Mouse (Mus musculus): ENCODE data around the gene Fgf23. TPM values are rescaled to one million over a fixed set of nuclear protein-coding genes. Genes with fewer than 3 reads are reported as not detected.
A peak's percentile ranks its signal among the peaks of the same experiment; 100 is the strongest.

The Fgf23 gene
- total RNA-seq (2015) (not detected in 2 replicates), total RNA-seq (2017) (not detected in 2 replicates)

GRCm38 (mm10) chr6:127072817-127073216 lies at the start of gene Fgf23:
TSS of gene Fgf23 (plus strand) at chr6:127072902.
- no peak for ATAC-seq (ENCODE audit: poor library complexity, severe bottlenecking)

GRCm38 (mm10) chr6:127024836-127025235 lies 47.9 kb upstream of the Fgf23 start:
- no peak for ATAC-seq (ENCODE audit: poor library complexity, severe bottlenecking)

GRCm38 (mm10) chr6:127034760-127035159 lies 37.9 kb upstream of the Fgf23 start:
- ATAC-seq (ENCODE audit: poor library complexity, severe bottlenecking) = peak; percentile 70

GRCm38 (mm10) chr6:127044909-127045308 lies 27.8 kb upstream of the Fgf23 start:
- no peak for ATAC-seq (ENCODE audit: poor library complexity, severe bottlenecking)

GRCm38 (mm10) chr6:127050847-127051246 lies 21.9 kb upstream of the Fgf23 start:
- ATAC-seq (ENCODE audit: poor library complexity, severe bottlenecking) = no peak

- no peak for ATAC-seq (ENCODE audit: poor library complexity, severe bottlenecking)
Measured at GRCm38 (mm10) chr6:127056990-127057588, 15.6 kb upstream of the Fgf23 start.

GRCm38 (mm10) chr6:127059975-127060374 lies 12.7 kb upstream of the Fgf23 start:
- ATAC-seq (ENCODE audit: poor library complexity, severe bottlenecking) = no peak

- ATAC-seq (ENCODE audit: poor library complexity, severe bottlenecking) = no peak
Measured at GRCm38 (mm10) chr6:127063915-127064314, 8.8 kb upstream of the Fgf23 start.

GRCm38 (mm10) chr6:127064815-127065214 lies 7.9 kb upstream of the Fgf23 start:
- ATAC-seq (ENCODE audit: poor library complexity, severe bottlenecking) = no peak

GRCm38 (mm10) chr6:127079867-127080731 lies 7.4 kb downstream of the Fgf23 start:
- peak; percentile 67 for ATAC-seq (ENCODE audit: poor library complexity, severe bottlenecking)

- peak; percentile 73 for ATAC-seq (ENCODE audit: poor library complexity, severe bottlenecking)
Measured at GRCm38 (mm10) chr6:127081820-127082219, 9.1 kb downstream of the Fgf23 start.

- no peak for ATAC-seq (ENCODE audit: poor library complexity, severe bottlenecking)
Measured at GRCm38 (mm10) chr6:127086739-127087138, 14.0 kb downstream of the Fgf23 start.

- peak; percentile 45; the same call in 1 of the 2 replicates for ATAC-seq (ENCODE audit: poor library complexity, severe bottlenecking)
Measured at GRCm38 (mm10) chr6:127094565-127094964, 21.9 kb downstream of the Fgf23 start.

GRCm38 (mm10) chr6:127103506-127104275 lies 31.0 kb downstream of the Fgf23 start:
- ATAC-seq (ENCODE audit: poor library complexity, severe bottlenecking) = no peak

GRCm38 (mm10) chr6:127104396-127105029 lies 31.8 kb downstream of the Fgf23 start:
- no peak for ATAC-seq (ENCODE audit: poor library complexity, severe bottlenecking)

- no peak for ATAC-seq (ENCODE audit: poor library complexity, severe bottlenecking)
Measured at GRCm38 (mm10) chr6:127105107-127105506, 32.4 kb downstream of the Fgf23 start.

GRCm38 (mm10) chr6:127106189-127106588 lies 33.5 kb downstream of the Fgf23 start:
- ATAC-seq (ENCODE audit: poor library complexity, severe bottlenecking) = no peak

- ATAC-seq (ENCODE audit: poor library complexity, severe bottlenecking) = no peak
Measured at GRCm38 (mm10) chr6:127106726-127107125, 34.0 kb downstream of the Fgf23 start.

GRCm38 (mm10) chr6:127107413-127107812 lies 34.7 kb downstream of the Fgf23 start:
- ATAC-seq (ENCODE audit: poor library complexity, severe bottlenecking) = 0 out of 2 replicates have a peak, but pooled peaks have one; percentile 14

- no peak for ATAC-seq (ENCODE audit: poor library complexity, severe bottlenecking)
Measured at GRCm38 (mm10) chr6:127108368-127109060, 35.8 kb downstream of the Fgf23 start.
